Mouse (Mus musculus) neural tube, embryonic 14.5 days (tissue): ENCODE data around the gene Gabarap. TPM values are rescaled to one million over a fixed set of nuclear protein-coding genes. Genes with fewer than 3 reads are reported as not detected.
A peak's percentile ranks its signal among the peaks of the same experiment; 100 is the strongest.

Source experiments
- ATAC-seq: fragments of 200-750 bp; cut with Nextera tagmentation; 2 replicates; pipeline ENCODE4 v1.8.0; 2017; ENCODE audit warnings: low read depth, mild to moderate bottlenecking, moderate TSS enrichment, moderate library complexity
- H3K27ac ChIP-seq: fragments of 300-500 bp; sonication (generic); 2 replicates; pipeline ENCODE4 v1.5.1; 2014; ENCODE audit warnings: low read depth, mild to moderate bottlenecking, control low read depth, low read length, moderate library complexity, mixed read lengths
- H3K27me3 ChIP-seq: fragments of 300-500 bp; sonication (generic); 2 replicates; pipeline ENCODE4 v1.6.1; 2014; ENCODE audit warnings: low read length; ENCODE audit not compliant: control insufficient read depth, insufficient read depth
- H3K36me3 ChIP-seq: fragments of 300-500 bp; sonication (generic); 2 replicates; pipeline ENCODE4 v1.6.1; 2014; ENCODE audit warnings: low read length, mixed read lengths; ENCODE audit not compliant: control insufficient read depth, insufficient read depth
- H3K4me1 ChIP-seq: fragments of 300-500 bp; sonication (generic); 2 replicates; pipeline ENCODE4 v1.6.1; 2014; ENCODE audit warnings: low read length; ENCODE audit not compliant: control insufficient read depth, insufficient read depth
- H3K4me2 ChIP-seq: fragments of 300-500 bp; sonication (generic); 2 replicates; pipeline ENCODE4 v1.6.1; 2014; ENCODE audit warnings: mild to moderate bottlenecking, low read depth, low read length, control low read depth
- H3K4me3 ChIP-seq: fragments of 300-500 bp; sonication (generic); 2 replicates; pipeline ENCODE4 v1.5.1; 2014; ENCODE audit warnings: low read depth, low read length, control low read depth, mixed read lengths
- H3K9ac ChIP-seq: fragments of 300-500 bp; sonication (generic); replicated peaks from 2 replicates; pipeline ENCODE4 v1.6.1; 2014; ENCODE audit warnings: low read depth, mild to moderate bottlenecking, control low read depth, low read length, mixed read lengths
- H3K9me3 ChIP-seq: fragments of 300-500 bp; sonication (generic); 2 replicates; pipeline ENCODE4 v1.6.1; 2016; ENCODE audit warnings: low read length; ENCODE audit not compliant: control insufficient read depth
- WGBS: fragments of 180-500 bp; shearing (Covaris S2); extraction: QIAGEN DNeasy Blood & Tissue Kit; methylation state at CpG from one replicate; pipeline ENCODE4 v1.1.7; 2014; 5-methylcytosine and 5-hydroxymethylcytosine counted together
- microRNA counts: library from miRNA; unstranded; fragments of <30 nt; microRNA quantifications from one replicate; lab custom pipeline; 2016
- microRNA-seq: library from miRNA; unstranded; fragments of <30 nt; microRNA quantifications from one replicate; pipeline ENCODE4, GENCODE M21; 2016
- polyA plus RNA-seq: library from polyadenylated mRNA; unstranded; fragments of >200 nt; fragmentation: Nextera tagmentation; extraction: Ambion mirVana; gene quantifications from 2 replicates; pipeline ENCODE4 v1.2.1, GENCODE M21; 2014

Gene Gabarap
- polyA plus RNA-seq, 1 experiment from 2014 or later: 609 TPM

DNA sequence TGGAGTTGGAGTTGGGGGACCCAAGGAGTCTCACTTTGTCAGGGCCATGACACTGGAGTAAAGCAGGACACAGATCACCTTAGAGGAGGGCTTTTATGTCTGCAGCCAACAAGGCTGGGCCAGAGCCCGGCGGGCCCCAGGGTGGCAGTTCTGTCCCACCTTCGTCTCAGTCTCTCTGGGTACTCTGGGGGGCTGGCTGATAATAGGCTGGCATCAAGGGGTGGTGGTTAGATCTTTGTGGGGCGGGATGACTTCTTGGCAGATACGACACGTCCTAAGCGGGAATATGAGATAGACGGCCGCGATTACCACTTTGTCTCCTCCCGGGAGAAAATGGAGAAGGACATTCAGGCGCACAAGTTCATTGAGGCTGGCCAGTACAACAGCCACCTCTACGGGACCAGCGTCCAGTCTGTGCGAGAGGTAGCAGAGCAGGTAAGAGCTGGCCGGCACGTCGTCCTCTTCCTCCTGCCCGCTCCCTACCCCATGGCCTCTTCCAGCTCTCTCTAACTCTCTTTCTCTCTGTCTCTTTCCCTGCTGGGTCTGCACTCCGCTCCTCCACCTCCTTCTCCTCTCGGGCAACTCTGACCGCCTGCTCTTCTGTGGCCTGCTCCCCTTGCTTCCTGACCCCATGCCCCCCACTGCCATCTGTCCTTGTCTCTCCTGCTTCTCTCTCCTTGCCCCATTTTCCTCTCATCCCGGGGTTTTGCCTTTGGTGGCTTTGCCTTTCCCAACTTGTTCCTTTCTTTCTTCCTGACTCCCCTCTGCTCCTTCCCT is 51.6 kb downstream of the Gabarap start:
- no peak overlapping the region for H3K4me2 ChIP-seq
- H3K9me3 ChIP-seq: no peaks in the 10 kb centered on the region
- H3K27ac ChIP-seq: no peak overlapping the region
- 90% methylated on average over 23 of the region's 23 CpGs for WGBS
- H3K9ac ChIP-seq: no peak overlapping the region
- no peak overlapping the region for H3K4me3 ChIP-seq
- ATAC-seq: no peak
- peaks cover 57% of the 10 kb centered on the region for H3K36me3 ChIP-seq
- H3K27me3 ChIP-seq: no peaks in the 10 kb centered on the region
- no peaks in the 10 kb centered on the region for H3K4me1 ChIP-seq

DNA sequence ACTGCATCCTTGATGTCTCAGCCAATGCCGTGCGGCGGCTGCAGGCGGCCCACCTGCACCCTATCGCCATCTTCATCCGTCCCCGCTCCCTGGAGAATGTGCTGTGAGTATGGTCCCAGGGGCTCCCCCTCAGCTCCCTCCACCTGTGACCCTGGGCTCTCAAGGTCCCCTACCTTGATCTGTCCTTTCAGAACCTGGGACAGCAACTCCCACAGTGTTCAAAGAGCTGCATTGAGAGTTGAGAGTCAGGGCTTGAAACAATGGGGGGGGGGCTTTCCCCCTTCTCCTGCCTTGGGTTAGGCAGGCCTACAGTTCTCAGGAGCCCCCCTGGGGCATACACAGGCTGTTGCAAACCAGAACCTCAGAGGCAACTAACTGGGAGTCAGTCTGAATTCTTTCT is 52.7 kb downstream of the Gabarap start:
- Histone ChIP-seq H3K27ac (no peak overlapping the region), H3K4me2 (no peak overlapping the region), H3K27me3 (no peaks in the 10 kb centered on the region), H3K36me3 (peaks cover 52% of the 10 kb centered on the region), H3K4me3 (no peak overlapping the region), H3K4me1 (no peaks in the 10 kb centered on the region), H3K9ac (no peak overlapping the region), H3K9me3 (no peaks in the 10 kb centered on the region)
- no peak for ATAC-seq
- WGBS: 80% methylated on average over 7 of the region's 7 CpGs

MicroRNA genes within 50 kb of the gene (microRNA counts, 519-probe panel; counts per million panel counts)
- microRNA mmu-miR-324-3p (lab: Ali Mortazavi, UCI) (not detected), microRNA mmu-miR-324-5p (lab: Ali Mortazavi, UCI) (4,698 counts per million, percentile 61 among the panel's probes with 10 or more counts)

Small RNAs within 50 kb of the gene (microRNA-seq; reads per million reads assigned to microRNA genes)
- not detected for gene Gm44349
- 2,758 reads per million, percentile 86 among the genes with 10 or more reads in this experiment for gene Mir324

Other genes starting within 250 kb of the Gabarap start
- 23.5 and 30.7 TPM in 2 replicates for gene Polr2a, start 232.5 kb upstream of the Gabarap start, polyA plus RNA-seq
- gene Slc35g3, start 229.2 kb upstream of the Gabarap start, polyA plus RNA-seq: not detected in 2 replicates
- gene Zbtb4, start 225.2 kb upstream of the Gabarap start, polyA plus RNA-seq: 4.3 and 6.0 TPM in 2 replicates
- gene Chrnb1, start 195.2 kb upstream of the Gabarap start, polyA plus RNA-seq: 0.78 and 1.3 TPM in 2 replicates
- gene Fgf11, start 189.3 kb upstream of the Gabarap start, polyA plus RNA-seq: 6.4 and 9.1 TPM in 2 replicates
- gene Tmem102, start 185.5 kb upstream of the Gabarap start, polyA plus RNA-seq: 0.68 and 0.76 TPM in 2 replicates
- not detected in 2 replicates for gene Gm39566, start 175.8 kb upstream of the Gabarap start, polyA plus RNA-seq
- 0.16 TPM in 1 of 2 replicates, not detected in the other for gene Spem2, start 172.7 kb upstream of the Gabarap start, polyA plus RNA-seq
- 0.35 and 0.40 TPM in 2 replicates for gene Spem1, start 169.0 kb upstream of the Gabarap start, polyA plus RNA-seq
- gene Nlgn2, start 153.4 kb upstream of the Gabarap start, polyA plus RNA-seq: 24.2 and 31.3 TPM in 2 replicates
- gene Tmem256, start 152.6 kb upstream of the Gabarap start, polyA plus RNA-seq: 306 and 377 TPM in 2 replicates
- 36.3 and 51.8 TPM in 2 replicates for gene Plscr3, start 144.8 kb upstream of the Gabarap start, polyA plus RNA-seq
- 0.28 TPM in 1 of 2 replicates, not detected in the other for gene Tnk1, start 132.4 kb upstream of the Gabarap start, polyA plus RNA-seq
- gene Tmem95, start 113.1 kb upstream of the Gabarap start, polyA plus RNA-seq: not detected in 2 replicates
- 0.80 and 2.0 TPM in 2 replicates for gene Kctd11, start 109.7 kb upstream of the Gabarap start, polyA plus RNA-seq
- 0.17 and 0.33 TPM in 2 replicates for gene Acap1, start 95.6 kb upstream of the Gabarap start, polyA plus RNA-seq
- gene 2810408A11Rik, start 90.2 kb upstream of the Gabarap start, polyA plus RNA-seq: 7.1 and 7.8 TPM in 2 replicates
- gene Neurl4, start 90.1 kb upstream of the Gabarap start, polyA plus RNA-seq: 26.2 and 27.8 TPM in 2 replicates
- gene Gps2, start 77.3 kb upstream of the Gabarap start, polyA plus RNA-seq: 58.5 and 65.4 TPM in 2 replicates
- 1,037 and 1,095 TPM in 2 replicates for gene Eif5a, start 69.2 kb upstream of the Gabarap start, polyA plus RNA-seq
- 5.9 and 11.1 TPM in 2 replicates for gene Ybx2, start 55.3 kb upstream of the Gabarap start, polyA plus RNA-seq
- gene Slc2a4, start 43.0 kb upstream of the Gabarap start, polyA plus RNA-seq: 2.7 and 3.7 TPM in 2 replicates
- gene Cldn7, start 26.4 kb upstream of the Gabarap start, polyA plus RNA-seq: 0.33 and 0.88 TPM in 2 replicates
- gene Ctdnep1, start 10.0 kb upstream of the Gabarap start, polyA plus RNA-seq: 26.5 and 27.1 TPM in 2 replicates
- gene Elp5, start 8.6 kb upstream of the Gabarap start, polyA plus RNA-seq: 159 and 175 TPM in 2 replicates
- gene Phf23, start 4.6 kb downstream of the Gabarap start, polyA plus RNA-seq: 28.8 and 37.8 TPM in 2 replicates
- gene Dvl2, start 9.5 kb downstream of the Gabarap start, polyA plus RNA-seq: 19.0 and 19.2 TPM in 2 replicates
- 49.5 and 57.2 TPM in 2 replicates for gene Acadvl, start 24.3 kb downstream of the Gabarap start, polyA plus RNA-seq
- gene Dlg4, start 25.8 kb downstream of the Gabarap start, polyA plus RNA-seq: 24.9 and 31.6 TPM in 2 replicates
- 3.7 TPM in 1 of 2 replicates, not detected in the other for gene Asgr1, start 62.9 kb downstream of the Gabarap start, polyA plus RNA-seq
- gene Asgr2, start 101.5 kb downstream of the Gabarap start, polyA plus RNA-seq: 0.26 TPM in 1 of 2 replicates, not detected in the other
- gene Mgl2, start 139.2 kb downstream of the Gabarap start, polyA plus RNA-seq: 0.20 and 0.68 TPM in 2 replicates
- gene Clec10a, start 165.1 kb downstream of the Gabarap start, polyA plus RNA-seq: 1.1 TPM in 1 of 2 replicates, not detected in the other
- gene Slc16a11, start 221.6 kb downstream of the Gabarap start, polyA plus RNA-seq: 3.0 and 4.0 TPM in 2 replicates
- gene Slc16a13, start 229.9 kb downstream of the Gabarap start, polyA plus RNA-seq: 10.4 and 13.2 TPM in 2 replicates
- 1.8 and 5.7 TPM in 2 replicates for gene Bcl6b, start 238.7 kb downstream of the Gabarap start, polyA plus RNA-seq
- 160 and 161 TPM in 2 replicates for gene 0610010K14Rik, start 246.8 kb downstream of the Gabarap start, polyA plus RNA-seq
- 12.7 and 13.3 TPM in 2 replicates for gene Gm21988, start 248.7 kb downstream of the Gabarap start, polyA plus RNA-seq
- 389 and 413 TPM in 2 replicates for gene Rnasek, start 248.7 kb downstream of the Gabarap start, polyA plus RNA-seq